Mouse (Mus musculus) thymus, postnatal 14 days (tissue): ENCODE results near the gene Klhl7.
"Not testable (repeated sequence)": the region's sequence is repeated elsewhere in the genome, so short reads cannot be mapped to it uniquely, and the experiment has no call there.

Experiments used
- DNase-seq: peaks from one replicate; pipeline ENCODE4 v3.0.0; 2021

Klhl7 gene

GRCm38 (mm10) chr5:24095881-24096280, 4.5 kb upstream of the Klhl7 start:
- DNase-seq = no peak

DNA sequence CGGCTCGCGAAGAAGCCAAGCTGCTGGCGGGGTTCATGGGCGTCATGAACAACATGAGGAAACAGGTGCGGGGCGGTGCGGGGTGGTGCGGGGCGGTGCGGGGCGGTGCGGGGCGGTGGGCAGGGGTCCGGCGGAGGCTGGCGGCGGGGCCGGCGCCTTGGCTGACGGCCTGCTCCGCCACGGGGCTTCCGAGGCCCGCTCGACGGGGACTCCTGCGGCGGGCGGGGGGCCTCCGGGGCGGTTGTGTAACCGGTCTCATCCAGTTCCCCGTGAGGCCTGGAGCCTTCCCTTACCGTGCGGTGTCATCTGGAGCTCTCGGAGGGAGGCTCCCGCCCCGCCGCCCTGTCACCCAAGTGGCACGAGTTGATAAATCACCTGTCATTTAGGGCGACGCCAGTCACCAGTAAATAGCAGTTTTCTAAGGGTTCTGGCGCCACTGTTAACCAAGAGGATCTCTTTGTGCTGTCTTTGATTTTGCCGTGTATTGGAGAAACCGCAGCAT, 456 bp downstream of the Klhl7 start:
- peak; percentile 67 for DNase-seq

DNA sequence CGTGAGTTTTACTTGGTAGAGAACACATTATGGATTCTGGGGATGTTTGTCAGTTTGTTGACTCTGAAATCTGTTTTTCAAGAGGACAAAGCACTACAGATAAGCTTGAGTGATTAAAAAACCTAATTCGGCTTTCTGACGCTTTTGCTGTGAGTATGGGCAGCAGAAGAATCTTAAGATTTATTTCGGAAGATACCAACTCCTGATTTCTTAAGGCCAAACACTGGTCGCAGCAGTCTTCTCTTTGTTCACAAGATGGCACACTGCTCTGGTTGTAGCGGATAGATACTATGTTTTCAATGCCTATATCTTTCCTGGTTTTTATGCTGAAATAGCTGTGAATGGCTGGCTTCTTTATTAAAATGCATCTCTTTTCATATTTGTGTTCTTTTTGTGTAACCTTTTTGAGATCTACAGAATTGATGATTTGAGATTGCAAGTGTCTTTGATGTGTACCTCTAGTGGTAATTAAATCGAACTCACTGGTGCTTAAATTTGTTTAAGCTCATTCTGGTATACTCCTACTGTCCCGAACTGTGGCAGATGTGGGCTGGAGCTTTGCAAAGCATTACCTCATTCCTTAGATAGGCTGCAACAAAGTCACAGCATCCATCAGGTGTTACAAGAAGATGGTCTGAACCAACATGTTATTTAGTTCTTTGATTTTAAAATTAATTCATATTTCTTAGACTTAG, 1.2 kb downstream of the Klhl7 start:
- DNase-seq = no peak

DNA sequence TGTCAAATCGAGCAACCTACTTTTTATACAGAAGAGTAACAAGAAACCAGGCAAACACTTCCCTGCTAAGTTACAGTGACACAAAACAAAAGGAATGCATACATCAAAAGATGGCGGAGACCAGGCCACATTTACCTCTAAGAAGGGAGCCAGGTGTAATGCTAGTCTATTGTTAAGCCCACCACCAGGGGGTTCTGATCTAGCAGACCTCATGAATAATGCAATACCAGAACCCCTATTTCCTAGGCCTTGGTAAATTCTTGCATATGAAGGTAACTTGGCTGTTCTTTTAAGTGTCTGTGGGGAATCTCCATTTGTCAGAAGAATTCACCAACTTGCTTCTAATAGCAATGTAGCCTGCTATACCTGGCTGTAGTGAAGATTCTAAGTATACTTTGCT, 2.8 kb downstream of the Klhl7 start:
- not testable (repeated sequence) for DNase-seq

DNA sequence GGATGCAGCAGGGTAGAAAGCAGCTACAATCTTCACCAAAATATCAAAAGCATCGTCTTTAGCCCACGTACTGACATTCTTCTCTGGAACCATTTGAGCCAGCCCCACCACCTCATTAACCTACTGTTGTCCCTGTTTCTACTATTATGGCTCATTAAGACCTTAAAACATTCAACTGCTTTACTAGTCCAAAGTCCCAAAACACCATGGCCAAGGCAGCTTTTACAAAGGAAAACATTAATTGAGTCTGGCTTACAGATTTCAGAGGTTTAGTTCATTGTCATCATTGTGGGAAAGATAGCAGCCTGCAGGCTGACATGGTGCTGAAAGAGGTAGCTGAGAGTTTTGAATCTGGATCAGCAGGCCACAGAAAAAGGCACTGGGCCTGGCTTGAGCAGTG, 3.4 kb downstream of the Klhl7 start:
- DNase-seq = no peak

- DNase-seq = no peak
Measured at GRCm38 (mm10) chr5:24107071-24107739, 6.8 kb downstream of the Klhl7 start.

DNA sequence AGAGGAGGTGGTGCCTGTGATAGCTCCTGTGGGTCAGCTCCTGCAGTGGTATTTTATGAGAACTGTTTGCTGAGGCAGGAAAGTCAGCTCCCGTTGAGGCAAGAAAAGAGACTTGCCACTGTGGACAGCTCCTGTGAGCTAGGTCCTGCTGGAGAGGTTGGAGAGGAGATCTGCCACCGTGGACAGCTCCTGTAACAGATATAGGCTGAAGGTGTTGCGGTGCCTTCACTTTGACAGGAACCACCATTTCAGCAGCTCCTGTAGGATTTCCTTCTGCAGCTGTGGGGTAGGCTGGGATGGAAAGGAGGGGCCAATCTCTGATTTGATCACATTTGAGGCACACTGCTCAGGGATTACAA, 7.3 kb downstream of the Klhl7 start:
- DNase-seq = no peak

DNA sequence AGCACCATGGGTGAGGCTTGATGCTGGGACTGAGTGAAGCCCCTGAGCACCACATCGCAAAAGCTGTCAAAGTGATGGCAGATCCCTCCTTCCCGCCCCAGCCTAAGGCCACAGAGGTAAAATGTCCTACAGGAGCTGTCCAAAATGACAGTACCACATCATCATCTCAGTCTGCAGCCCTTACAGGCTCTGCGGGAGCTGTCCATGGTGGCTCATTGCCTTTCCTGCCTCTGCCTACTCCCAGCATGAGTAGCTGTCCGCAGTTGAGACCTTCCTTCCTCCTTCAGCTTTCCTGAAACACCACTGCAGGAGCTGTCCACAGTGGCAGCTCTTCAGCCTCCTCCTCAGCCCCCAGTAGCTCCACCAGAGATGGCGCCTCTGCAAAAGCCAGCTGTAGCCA, 9.7 kb downstream of the Klhl7 start:
- peak; percentile 18 for DNase-seq

DNA sequence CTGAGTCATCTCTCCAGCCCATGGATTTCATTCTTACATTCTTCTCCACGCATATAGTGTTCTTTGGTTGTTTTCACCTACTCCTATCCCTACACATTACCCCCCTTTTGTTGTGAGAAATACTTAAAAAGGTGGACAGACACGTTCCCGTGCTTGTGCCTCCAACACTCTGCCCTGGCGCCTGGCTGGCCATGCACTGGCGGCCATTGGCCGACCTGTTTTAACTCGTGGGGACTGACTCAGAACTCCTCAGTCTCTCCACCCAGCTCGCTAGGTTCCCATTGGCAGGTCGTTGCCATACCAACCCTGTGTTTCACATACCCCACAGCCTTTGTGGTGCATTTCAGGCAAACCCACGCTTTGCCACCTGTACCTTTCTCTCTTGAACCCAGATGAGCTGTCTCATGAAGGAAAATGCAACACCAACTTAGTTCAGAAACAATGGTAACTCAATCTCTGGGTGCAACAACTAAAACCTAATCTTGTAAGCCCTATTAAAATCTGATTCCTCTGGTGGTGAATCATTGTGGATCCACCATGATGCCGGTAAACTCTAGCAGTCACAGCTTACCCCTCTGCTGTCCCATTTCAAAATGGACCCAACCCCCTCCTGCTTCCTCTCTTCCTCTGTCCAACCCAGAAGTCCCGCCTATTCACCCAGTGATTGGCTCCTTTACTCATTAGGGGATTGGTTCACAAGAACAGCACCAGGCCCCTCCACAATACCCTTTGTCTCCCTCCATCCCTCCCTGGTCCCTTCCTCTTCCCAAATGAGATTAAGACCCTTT, 11.9 kb downstream of the Klhl7 start:
- DNase-seq = no peak

DNA sequence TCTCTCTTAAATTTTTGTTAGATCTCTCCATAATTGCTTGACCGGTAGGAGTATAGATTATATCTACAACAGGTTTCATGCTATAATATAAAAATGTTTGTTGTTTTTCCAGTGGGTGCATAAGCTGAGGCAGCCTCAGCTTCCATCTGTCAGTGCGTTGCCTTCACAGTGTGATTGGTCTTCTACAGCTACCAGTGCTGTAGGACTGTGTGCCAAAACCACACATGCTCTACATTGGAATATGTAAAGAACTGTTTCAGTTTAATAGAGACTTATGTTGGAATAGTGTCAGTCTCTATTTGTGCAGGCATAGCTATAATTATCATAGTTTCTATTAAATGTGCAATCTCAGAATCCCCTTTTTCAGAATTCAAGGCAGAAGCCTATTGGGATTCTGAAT, 21.8 kb downstream of the Klhl7 start:
- DNase-seq = no peak

GRCm38 (mm10) chr5:24124175-24124574, 23.8 kb downstream of the Klhl7 start:
- no peak for DNase-seq

- DNase-seq = no peak
Measured at GRCm38 (mm10) chr5:24124579-24125276, 24.3 kb downstream of the Klhl7 start.

- DNase-seq = no peak
Measured at GRCm38 (mm10) chr5:24125910-24126636, 25.7 kb downstream of the Klhl7 start.

GRCm38 (mm10) chr5:24126967-24127366, 26.6 kb downstream of the Klhl7 start:
- DNase-seq = no peak

- no peak for DNase-seq
Measured at GRCm38 (mm10) chr5:24146964-24147363, 46.6 kb downstream of the Klhl7 start.

GRCm38 (mm10) chr5:24152199-24152598, 51.8 kb downstream of the Klhl7 start:
- no peak for DNase-seq

GRCm38 (mm10) chr5:24156774-24157173, 56.4 kb downstream of the Klhl7 start:
- DNase-seq = no peak

GRCm38 (mm10) chr5:24164789-24165445, 64.5 kb downstream of the Klhl7 start, which contains the start of gene Nupl2:
TSS of gene Nupl2 (plus strand) at chr5:24164963.
- DNase-seq = peak; percentile 93

DNA sequence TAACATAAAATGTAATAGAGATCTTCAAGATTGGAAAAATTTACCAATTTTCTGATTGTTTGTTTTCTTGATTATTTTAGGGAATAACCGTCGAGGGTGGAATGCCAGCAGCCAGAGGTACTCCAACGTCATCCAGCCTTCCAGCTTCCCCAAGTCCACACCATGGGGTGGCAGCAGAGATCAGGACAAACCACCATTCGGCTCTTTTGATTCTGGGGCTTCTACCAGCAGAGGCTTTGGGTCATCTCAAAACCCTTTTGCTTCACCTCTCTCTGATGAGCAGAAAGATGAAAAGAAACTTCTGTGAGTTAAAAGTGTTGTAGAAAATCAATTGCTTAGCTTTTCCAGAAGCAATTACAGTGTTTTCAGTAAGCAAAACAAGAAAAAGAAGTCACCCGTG, 66.9 kb downstream of the Klhl7 start:
- no peak for DNase-seq

GRCm38 (mm10) chr5:24169881-24170280, 69.5 kb downstream of the Klhl7 start:
- no peak for DNase-seq

GRCm38 (mm10) chr5:24172092-24172491, 71.7 kb downstream of the Klhl7 start:
- no peak for DNase-seq
